Mouse (Mus musculus) hindbrain, embryonic 14.5 days (tissue): ENCODE measurements around the gene Pdgfc. TPM values are rescaled to one million over a fixed set of nuclear protein-coding genes. Genes with fewer than 3 reads are reported as not detected.

ENCODE experiments used
- polyA plus RNA-seq: library from polyadenylated mRNA; unstranded; fragments of >200 nt; fragmentation: Nextera tagmentation; extraction: Ambion mirVana; gene quantifications from 2 replicates; pipeline ENCODE4 v1.2.1, GENCODE M21; 2014

Gene Pdgfc
- polyA plus RNA-seq, 1 experiment from 2014 or later: 6.5 TPM

Other genes starting within 250 kb of the Pdgfc start
- gene Gria2, start 233.6 kb upstream of the Pdgfc start, polyA plus RNA-seq: 165 and 186 TPM in 2 replicates
- gene Glrb, start 122.8 kb upstream of the Pdgfc start, polyA plus RNA-seq: 44.3 and 59.0 TPM in 2 replicates